Mouse (Mus musculus) urinary bladder, postnatal 36 days (tissue): ENCODE data around the gene Pcdh17.

ENCODE experiments used
- DNase-seq, 2 experiments: peaks; one replicate each; pipeline ENCODE4 v3.0.0; 2022; ENCODE audit warnings: low spot score in 2 of 2, mixed read lengths in 1 of 2

Pcdh17 gene

DNA sequence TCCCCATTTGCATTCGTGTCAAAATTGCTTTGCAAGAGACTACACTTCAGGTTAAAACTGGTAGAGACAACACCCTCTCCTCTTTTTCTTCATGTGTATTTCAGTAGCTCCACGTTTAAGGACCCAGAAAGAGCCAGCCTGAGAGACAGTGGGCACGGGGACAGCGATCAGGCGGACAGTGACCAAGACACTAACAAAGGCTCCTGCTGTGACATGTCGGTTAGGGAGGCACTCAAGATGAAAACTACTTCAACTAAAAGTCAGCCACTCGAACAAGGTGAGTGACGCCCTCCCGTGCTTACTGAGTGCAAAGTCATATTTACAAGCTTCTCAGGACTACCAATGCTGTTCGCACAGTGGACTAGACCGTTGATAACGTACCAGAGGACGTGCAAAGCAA is 34.0 kb downstream of the Pcdh17 start:
- DNase-seq = no peak

DNA sequence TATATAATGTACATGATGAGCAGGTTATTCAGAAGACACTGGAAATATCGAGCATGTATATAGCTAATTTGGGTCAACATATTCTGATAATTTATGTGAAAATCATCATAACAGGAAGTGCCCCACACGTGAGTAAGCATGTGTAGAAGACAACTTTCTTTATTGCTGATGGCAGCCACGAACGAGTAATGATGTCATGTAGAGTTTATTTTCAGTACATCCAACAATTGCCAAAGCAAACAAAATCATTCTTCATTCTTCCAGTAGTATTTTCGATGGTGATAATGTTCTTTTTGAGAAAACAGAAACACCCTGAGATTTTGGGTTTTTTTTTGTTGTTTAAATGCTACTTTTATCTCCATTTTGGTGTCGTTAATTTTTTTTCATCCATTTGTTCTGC is 37.2 kb downstream of the Pcdh17 start:
- DNase-seq = no peak

DNA sequence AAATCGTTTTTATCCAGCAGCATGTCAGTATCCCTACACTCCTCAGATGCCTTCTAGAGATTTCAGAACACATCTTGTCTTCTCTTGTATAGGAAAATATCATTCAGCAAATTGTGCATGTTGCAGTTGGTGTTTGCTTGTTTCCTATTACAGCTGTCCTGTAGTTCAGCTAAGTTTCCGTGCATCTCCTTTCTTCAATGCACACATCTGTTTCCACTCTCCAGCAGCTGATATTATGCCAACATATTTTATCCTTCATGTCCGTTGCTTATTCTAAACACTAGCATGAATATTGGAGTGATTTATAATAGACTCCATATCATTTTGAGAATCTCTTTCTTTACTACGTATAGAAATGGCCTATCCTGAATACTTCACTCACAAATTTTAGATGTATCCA is 41.0 kb downstream of the Pcdh17 start:
- no peak for DNase-seq

DNA sequence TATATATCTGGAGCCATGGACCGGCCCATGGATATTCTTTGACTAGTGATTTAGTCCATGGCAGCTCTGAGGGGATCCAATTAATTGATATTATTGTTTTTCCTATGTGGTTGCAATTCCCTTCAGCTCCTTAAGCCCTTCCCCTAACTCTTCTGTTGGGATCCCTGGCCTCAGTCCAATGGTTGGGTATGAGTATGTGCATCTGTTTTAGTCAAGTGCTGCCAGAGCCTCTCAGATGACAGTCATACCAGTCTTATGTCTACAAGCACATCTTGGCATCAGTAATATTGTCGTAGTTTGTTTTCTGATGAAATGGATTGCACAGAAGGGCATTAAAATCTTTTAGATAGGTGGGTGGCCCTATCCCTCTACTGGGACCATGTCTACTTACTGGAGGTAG is 67.6 kb downstream of the Pcdh17 start:
- no peak for DNase-seq

DNA sequence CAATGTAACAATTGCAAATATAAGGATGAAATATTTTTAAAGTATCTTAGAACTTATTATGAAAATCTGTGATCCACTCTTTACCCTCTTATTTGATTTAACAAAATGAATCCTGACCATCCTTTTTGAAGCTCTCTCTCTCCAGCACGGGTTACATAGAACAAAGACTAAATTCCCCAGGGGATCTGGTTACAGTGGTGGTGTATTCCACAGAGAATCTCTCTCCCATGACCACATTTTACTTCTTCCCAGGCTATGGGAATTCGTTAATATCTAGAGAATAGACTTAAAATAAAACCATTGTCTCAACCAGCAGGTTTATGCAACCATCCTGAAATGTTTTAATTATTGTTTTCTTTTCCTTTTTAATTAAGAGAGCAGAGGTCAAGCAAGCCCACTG is 89.0 kb downstream of the Pcdh17 start:
- DNase-seq = no peak

DNA sequence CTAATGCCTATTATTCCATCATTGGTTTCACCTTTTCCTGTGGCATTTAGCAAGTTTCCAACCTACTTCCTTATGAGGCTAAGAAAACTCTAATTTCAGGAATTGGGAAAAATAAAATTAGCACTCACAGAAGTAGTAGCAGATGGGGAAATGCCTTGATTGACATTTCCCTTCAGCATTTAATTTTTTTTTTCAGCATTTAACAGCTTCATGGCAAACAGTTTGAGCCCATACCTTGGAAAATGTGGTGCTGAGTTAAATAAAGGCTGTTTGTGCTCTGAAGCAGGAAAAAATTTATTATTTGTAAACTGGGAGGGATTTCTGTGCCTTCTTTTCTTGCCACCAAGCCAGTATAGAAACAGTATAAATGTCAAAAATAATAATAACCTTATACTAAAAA is 91.9 kb downstream of the Pcdh17 start:
- no peak for DNase-seq

DNA sequence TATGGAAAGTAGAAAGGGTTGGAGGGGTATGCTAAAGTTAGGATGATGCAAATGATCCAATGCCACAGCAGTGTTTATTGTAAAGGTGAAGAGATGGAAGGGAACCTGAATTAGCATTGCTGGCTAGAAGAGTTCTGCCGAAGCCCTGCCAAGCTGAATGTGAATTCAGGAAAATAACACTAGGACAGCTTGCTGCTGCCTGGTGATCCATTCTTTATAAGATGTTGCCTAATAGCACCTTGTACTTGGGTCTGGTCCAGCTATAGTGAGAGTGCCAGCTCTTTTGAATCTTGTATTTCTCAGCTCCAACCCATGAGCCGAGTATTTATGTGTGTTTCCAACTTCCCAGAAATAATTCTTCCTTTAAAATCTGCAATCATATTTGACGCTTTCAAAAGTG is 98.5 kb downstream of the Pcdh17 start:
- no peak for DNase-seq

DNA sequence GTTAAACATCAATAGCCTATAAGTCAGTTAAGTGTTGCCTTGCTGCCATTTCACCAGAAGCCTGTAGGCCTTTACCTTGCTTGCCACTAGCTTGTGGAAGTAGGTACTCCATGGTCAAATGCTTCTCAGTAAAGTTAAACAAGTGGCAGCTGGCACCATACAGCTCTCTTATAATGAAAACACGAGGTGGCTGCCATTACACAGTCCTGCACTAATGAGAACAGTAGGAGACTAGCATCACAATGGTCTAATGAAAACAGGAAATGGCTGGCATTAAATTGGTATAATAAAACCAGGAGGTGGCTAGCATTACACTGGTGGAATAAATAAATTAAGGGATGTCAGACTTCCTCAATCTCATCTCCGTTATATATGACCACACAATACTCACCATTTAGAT is 102.6 kb downstream of the Pcdh17 start:
- DNase-seq = no peak

DNA sequence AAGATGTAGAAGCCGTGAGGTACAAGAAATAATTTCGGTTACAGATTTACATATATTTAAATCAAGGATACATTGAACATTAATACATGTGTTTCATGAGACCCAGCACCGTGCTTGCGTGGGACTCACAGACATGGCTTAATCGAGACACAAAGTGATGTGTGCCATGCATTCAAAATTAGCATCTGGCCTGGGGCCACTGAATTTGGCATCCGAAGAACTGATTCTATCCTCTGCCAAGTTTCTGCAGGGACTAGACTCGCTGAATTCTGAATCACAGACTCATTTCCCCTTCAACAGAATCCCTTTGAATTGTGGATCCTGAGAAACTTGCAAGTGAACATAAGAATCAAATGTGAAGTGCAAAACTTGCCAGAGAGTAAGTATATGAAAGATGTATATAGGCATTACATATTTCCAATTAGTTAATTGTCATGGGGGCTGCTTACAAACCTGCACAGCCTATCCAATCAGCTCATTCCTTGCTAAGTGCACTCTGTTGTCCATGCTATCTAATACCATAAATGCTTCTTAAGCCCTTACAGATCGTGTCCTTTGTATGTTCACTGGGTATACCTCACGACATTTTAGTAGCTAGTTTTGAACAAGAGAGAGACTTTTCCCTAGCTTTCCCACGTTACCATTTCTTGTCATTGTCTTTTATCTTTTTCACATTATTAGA is 104.3 kb downstream of the Pcdh17 start:
- no peak for DNase-seq

DNA sequence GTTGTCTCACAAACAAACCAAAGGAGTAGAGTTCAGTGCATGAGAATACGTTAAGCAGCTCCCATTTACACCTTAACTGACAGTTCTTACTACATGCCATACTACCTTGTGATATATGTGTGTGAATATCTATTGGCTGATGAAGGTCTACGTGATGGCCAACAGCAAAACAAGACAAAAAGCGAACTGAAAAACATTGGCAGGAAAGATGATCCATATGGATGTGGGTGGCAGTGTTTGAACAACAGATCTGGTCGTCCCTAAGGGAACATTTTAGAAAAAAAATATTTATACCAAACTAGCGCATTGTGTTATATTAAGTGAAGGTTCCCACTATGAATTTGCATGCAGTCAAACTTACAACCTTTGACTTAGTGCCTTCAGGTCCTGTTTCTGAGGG is 108.2 kb downstream of the Pcdh17 start:
- no peak for DNase-seq

DNA sequence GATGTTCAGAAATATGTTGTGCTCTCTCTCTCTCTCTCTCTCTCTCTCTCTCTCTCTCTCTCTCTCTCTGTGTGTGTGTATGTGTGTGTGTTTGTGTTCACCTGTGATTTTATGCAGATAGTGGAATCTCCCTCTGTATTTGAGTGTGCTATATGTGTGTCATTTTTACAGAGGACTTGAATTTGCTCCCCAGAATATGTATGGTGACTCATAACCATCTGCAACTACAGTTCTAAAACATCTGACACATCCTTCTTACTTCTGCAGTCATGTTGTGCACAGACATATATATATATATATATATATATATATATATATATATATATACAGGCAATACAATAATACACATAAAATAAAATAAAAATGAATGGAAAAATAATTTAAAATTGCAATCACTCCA is 127.7 kb downstream of the Pcdh17 start:
- no peak for DNase-seq
